Mouse (Mus musculus): Measurements from ENCODE around the gene Mdm2. TPM values are rescaled to one million over a fixed set of nuclear protein-coding genes. Genes with fewer than 3 reads are reported as not detected.

Mdm2 gene
- polyA plus RNA-seq, 1 experiment: 122 TPM

GRCm38 (mm10) chr10:117641400-117642200, 69.0 kb downstream of the Mdm2 start:
- Histone ChIP-seq H3K4me1 (ENCODE audit: control insufficient read depth, insufficient read depth, low read length) (no peaks in the 10 kb centered on the region), H3K4me3 (ENCODE audit: insufficient read depth, low read length) (no peak overlapping the region), H3K27ac (ENCODE audit: insufficient read depth, low read length) (no peak overlapping the region)
- TF ChIP-seq CTCF (IDR thresholded peaks at IDR 0.05; ENCODE audit: borderline replicate concordance, insufficient read depth, low read length): no peak
- TF ChIP-seq POLR2A (IDR thresholded peaks at IDR 0.05; ENCODE audit: low read depth, low read length): no peak

- TF ChIP-seq POLR2A (IDR thresholded peaks at IDR 0.05; ENCODE audit: low read depth, low read length) (no peak), CTCF (IDR thresholded peaks at IDR 0.05; ENCODE audit: borderline replicate concordance, insufficient read depth, low read length) (no peak)
- Histone ChIP-seq H3K27ac (ENCODE audit: insufficient read depth, low read length) (no peak overlapping the region), H3K4me3 (ENCODE audit: insufficient read depth, low read length) (no peak overlapping the region), H3K4me1 (ENCODE audit: control insufficient read depth, insufficient read depth, low read length) (no peaks in the 10 kb centered on the region)
These were observed 69.9 kb downstream of the Mdm2 start for GRCm38 (mm10) chr10:117640595-117641078.

GRCm38 (mm10) chr10:117639899-117640594, 70.5 kb downstream of the Mdm2 start:
- TF ChIP-seq POLR2A (IDR thresholded peaks at IDR 0.05; ENCODE audit: low read depth, low read length): no peak
- no peak for TF ChIP-seq CTCF (IDR thresholded peaks at IDR 0.05; ENCODE audit: borderline replicate concordance, insufficient read depth, low read length)
- Histone ChIP-seq H3K4me1 (ENCODE audit: control insufficient read depth, insufficient read depth, low read length) (no peaks in the 10 kb centered on the region), H3K4me3 (ENCODE audit: insufficient read depth, low read length) (no peak overlapping the region), H3K27ac (ENCODE audit: insufficient read depth, low read length) (no peak overlapping the region)

GRCm38 (mm10) chr10:117639221-117639599, 71.3 kb downstream of the Mdm2 start:
- no peak overlapping the region for H3K27ac ChIP-seq (ENCODE audit: insufficient read depth, low read length)
- no peaks in the 10 kb centered on the region for H3K4me1 ChIP-seq (ENCODE audit: control insufficient read depth, insufficient read depth, low read length)
- TF ChIP-seq POLR2A (IDR thresholded peaks at IDR 0.05; ENCODE audit: low read depth, low read length) (no peak), CTCF (IDR thresholded peaks at IDR 0.05; ENCODE audit: borderline replicate concordance, insufficient read depth, low read length) (no peak)
- no peak overlapping the region for H3K4me3 ChIP-seq (ENCODE audit: insufficient read depth, low read length)

Other genes with a start within 250 kb of the Mdm2 start
- 1.4 and 1.6 TPM in 2 replicates for gene Cpm, start 81.3 kb downstream of the Mdm2 start, polyA plus RNA-seq (2011; ENCODE audit: insufficient read length, low read depth, missing spikeins)
- 26.1 and 28.9 TPM in 2 replicates for gene Slc35e3, start 35.6 kb upstream of the Mdm2 start, polyA plus RNA-seq (2011; ENCODE audit: insufficient read length, low read depth, missing spikeins)
- 61.7 and 70.3 TPM in 2 replicates for gene Nup107, start 81.9 kb upstream of the Mdm2 start, polyA plus RNA-seq (2011; ENCODE audit: insufficient read length, low read depth, missing spikeins)
- gene Rap1b, start 135.3 kb upstream of the Mdm2 start, polyA plus RNA-seq (2011; ENCODE audit: insufficient read length, low read depth, missing spikeins): 186 and 209 TPM in 2 replicates

All from embryonic fibroblast, embryonic 13.5 days (primary cell).